Mouse (Mus musculus): ENCODE results near the gene Itpr3.

DNA sequence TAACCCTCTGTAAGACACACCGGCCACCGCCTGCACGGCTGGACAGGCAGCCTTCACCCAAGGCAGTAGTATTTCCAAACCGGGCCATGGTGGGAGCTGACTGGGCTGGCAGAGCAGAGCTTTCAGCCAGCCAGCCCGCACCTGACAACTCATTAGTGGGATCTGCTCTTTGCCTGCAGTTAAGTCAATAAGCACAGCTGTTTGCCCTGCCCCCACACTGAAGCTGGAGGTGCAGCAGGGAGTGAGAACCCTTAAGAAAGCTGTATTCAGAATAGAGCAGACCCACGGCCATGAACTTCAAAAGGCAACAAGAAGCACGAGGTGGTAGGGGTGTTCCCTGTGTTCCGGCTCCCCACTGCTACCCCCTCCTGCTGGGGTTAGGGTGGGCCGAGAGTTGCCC, 73.1 kb downstream of the Itpr3 start:
- TF ChIP-seq CTCF (IDR thresholded peaks at IDR 0.05; ENCODE audit: extremely low read depth, insufficient read depth, low read length) = no peak
- TF ChIP-seq POLR2A (IDR thresholded peaks at IDR 0.05; ENCODE audit: extremely low read depth, insufficient read depth, low read length) = no peak

Data from cortical plate, adult 2 months (tissue).